Mouse (Mus musculus): ENCODE data around the gene Ttc17.

DNA sequence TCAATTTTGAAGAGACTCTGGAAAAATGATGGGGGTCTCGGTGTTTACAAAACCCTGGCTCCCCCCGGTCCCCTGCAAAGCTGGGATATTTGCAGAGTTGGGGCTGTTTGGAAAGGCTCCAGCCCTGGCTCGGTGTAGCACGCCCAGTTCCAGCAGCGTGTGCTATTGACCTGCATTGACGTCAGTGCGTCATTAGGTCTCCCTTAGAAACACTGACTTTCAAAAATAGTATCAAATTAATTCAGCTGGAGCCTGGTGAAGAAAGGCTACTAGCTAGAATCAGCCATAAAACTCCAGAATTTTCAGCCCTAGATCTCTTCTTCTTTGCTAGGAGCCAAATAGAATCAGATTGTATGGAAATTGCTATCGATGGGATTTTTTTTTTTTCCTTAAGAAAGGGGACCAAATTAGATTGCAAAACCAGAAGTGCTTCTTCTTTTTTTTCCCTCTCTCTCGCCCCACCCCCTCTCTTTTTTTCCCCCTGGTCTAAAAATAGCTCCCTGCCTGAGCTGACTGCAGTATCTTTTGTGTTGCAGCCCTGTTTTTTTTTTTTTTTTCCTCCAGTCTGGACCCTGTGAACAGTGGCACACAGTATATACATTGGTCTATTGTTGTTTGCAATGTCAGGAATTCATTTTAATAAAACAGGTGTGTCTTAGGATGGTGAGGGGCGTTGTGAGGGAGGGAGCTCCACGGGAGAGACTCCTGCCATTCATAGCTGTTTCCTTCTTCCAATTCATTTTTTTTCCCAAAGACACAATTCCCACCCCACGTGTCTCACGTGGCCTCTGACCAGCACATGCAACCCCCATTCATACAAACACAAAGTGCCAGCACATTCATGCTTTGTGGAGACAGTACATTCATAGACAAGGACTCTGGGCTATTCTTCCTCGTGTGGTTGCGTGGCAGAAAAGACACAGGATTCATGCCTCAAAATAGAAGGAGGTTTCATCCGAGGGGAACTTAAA, 141.0 kb downstream of the Ttc17 start:
- TF ChIP-seq USF1 (IDR thresholded peaks at IDR 0.05; ENCODE audit: low read depth), result no peak
- no peak for TF ChIP-seq CTCF (IDR thresholded peaks at IDR 0.05; ENCODE audit: control insufficient read depth, insufficient read depth, insufficient read length)

Measured in C2C12 (cell line).